Mouse (Mus musculus) neural tube, embryonic 15.5 days (tissue): ENCODE data around the gene Rai14. TPM values are rescaled to one million over a fixed set of nuclear protein-coding genes. Genes with fewer than 3 reads are reported as not detected.
A peak's percentile ranks its signal among the peaks of the same experiment; 100 is the strongest.

Source experiments
- ATAC-seq: fragments of 200-750 bp; cut with Nextera tagmentation; 2 replicates; pipeline ENCODE4 v1.8.0; 2017; ENCODE audit warnings: mild to moderate bottlenecking, moderate TSS enrichment, moderate library complexity; ENCODE audit not compliant: low FRiP score
- H3K27ac ChIP-seq: fragments of 300-500 bp; sonication (generic); replicated peaks from 2 replicates; pipeline ENCODE4 v1.5.1; 2015; ENCODE audit warnings: mild to moderate bottlenecking, inconsistent platforms
- H3K27me3 ChIP-seq: fragments of 300-500 bp; sonication (generic); replicated peaks from 2 replicates; pipeline ENCODE4 v1.6.1; 2015; ENCODE audit warnings: inconsistent platforms
- H3K36me3 ChIP-seq: fragments of 300-500 bp; sonication (generic); 2 replicates; pipeline ENCODE4 v1.6.1; 2015; ENCODE audit warnings: inconsistent platforms
- H3K4me1 ChIP-seq: fragments of 300-500 bp; sonication (generic); 2 replicates; pipeline ENCODE4 v1.6.1; 2015; ENCODE audit warnings: inconsistent platforms
- H3K4me2 ChIP-seq: fragments of 300-500 bp; sonication (generic); 2 replicates; pipeline ENCODE4 v1.6.1; 2015; ENCODE audit warnings: inconsistent platforms, mild to moderate bottlenecking, moderate library complexity
- H3K4me3 ChIP-seq: fragments of 300-500 bp; sonication (generic); replicated peaks from 2 replicates; pipeline ENCODE4 v1.5.1; 2015; ENCODE audit warnings: mild to moderate bottlenecking, inconsistent platforms
- H3K9ac ChIP-seq: fragments of 300-500 bp; sonication (generic); replicated peaks from 2 replicates; pipeline ENCODE4 v1.6.1; 2015; ENCODE audit warnings: mild to moderate bottlenecking, inconsistent platforms
- H3K9me3 ChIP-seq: fragments of 300-500 bp; sonication (generic); replicated peaks from 2 replicates; pipeline ENCODE4 v1.6.1; 2016; ENCODE audit warnings: inconsistent platforms
- WGBS: fragments of 180-500 bp; shearing (Covaris S2); methylation state at CpG from one replicate; pipeline ENCODE4 v1.1.7; 2015; ENCODE audit warnings: mixed read lengths; 5-methylcytosine and 5-hydroxymethylcytosine counted together
- polyA plus RNA-seq: library from polyadenylated mRNA; unstranded; fragments of >200 nt; fragmentation: Nextera tagmentation; extraction: Ambion mirVana; gene quantifications from 2 replicates; pipeline ENCODE4 v1.2.1, GENCODE M21; 2015

Rai14 gene
- polyA plus RNA-seq = 10.2 and 13.2 TPM in 2 replicates

GRCm38 (mm10) chr15:10714409-10715138, at the start of gene Rai14:
Rai14 (minus strand) TSS chr15:10714624.
- under 1% methylated on average over 58 of the region's 68 CpGs for WGBS
- H3K36me3 ChIP-seq = no peaks in the 10 kb centered on the region
- peak within 1 kb of the TSS; percentile 100 for H3K4me2 ChIP-seq
- ATAC-seq = peak; percentile 77
- H3K9me3 ChIP-seq = no peaks in the 10 kb centered on the region
- peak within 1 kb of the TSS; percentile 72 for H3K9ac ChIP-seq
- peak within 1 kb of the TSS; percentile 72 for H3K27ac ChIP-seq
- H3K27me3 ChIP-seq = no peaks in the 10 kb centered on the region
- H3K4me1 ChIP-seq = peaks cover 29% of the 10 kb centered on the region
- peak within 1 kb of the TSS; percentile 82 for H3K4me3 ChIP-seq

GRCm38 (mm10) chr15:10761441-10761840, 47.0 kb upstream of the Rai14 start:
- no peak overlapping the region for H3K4me3 ChIP-seq
- H3K9me3 ChIP-seq = no peaks in the 10 kb centered on the region
- no peak for ATAC-seq
- no peak overlapping the region for H3K9ac ChIP-seq
- no peaks in the 10 kb centered on the region for H3K36me3 ChIP-seq
- H3K27me3 ChIP-seq = no peaks in the 10 kb centered on the region
- H3K4me1 ChIP-seq = no peaks in the 10 kb centered on the region
- H3K27ac ChIP-seq = no peak overlapping the region
- 92% methylated on average over 6 of the region's 6 CpGs for WGBS
- no peak overlapping the region for H3K4me2 ChIP-seq

GRCm38 (mm10) chr15:10760006-10760405, 45.6 kb upstream of the Rai14 start:
- WGBS = 86% methylated on average over 12 of the region's 12 CpGs
- Histone ChIP-seq H3K9me3 (no peaks in the 10 kb centered on the region), H3K27ac (no peak overlapping the region), H3K36me3 (no peaks in the 10 kb centered on the region), H3K4me3 (no peak overlapping the region), H3K4me2 (no peak overlapping the region), H3K4me1 (no peaks in the 10 kb centered on the region), H3K9ac (no peak overlapping the region), H3K27me3 (no peaks in the 10 kb centered on the region)
- no peak for ATAC-seq

- no peak overlapping the region for H3K4me3 ChIP-seq
- H3K27me3 ChIP-seq = no peaks in the 10 kb centered on the region
- no peak overlapping the region for H3K27ac ChIP-seq
- no peaks in the 10 kb centered on the region for H3K9me3 ChIP-seq
- no peaks in the 10 kb centered on the region for H3K36me3 ChIP-seq
- ATAC-seq = no peak
- no peak overlapping the region for H3K4me2 ChIP-seq
- no peak overlapping the region for H3K9ac ChIP-seq
- H3K4me1 ChIP-seq = no peaks in the 10 kb centered on the region
- WGBS = 91% methylated on average over 4 of the region's 4 CpGs
These were observed 45.0 kb upstream of the Rai14 start for GRCm38 (mm10) chr15:10759440-10759839.

- H3K27me3 ChIP-seq = no peaks in the 10 kb centered on the region
- ATAC-seq = no peak
- no peak overlapping the region for H3K4me3 ChIP-seq
- H3K4me1 ChIP-seq = no peaks in the 10 kb centered on the region
- no peak overlapping the region for H3K27ac ChIP-seq
- H3K4me2 ChIP-seq = no peak overlapping the region
- H3K9me3 ChIP-seq = no peaks in the 10 kb centered on the region
- no peak overlapping the region for H3K9ac ChIP-seq
- H3K36me3 ChIP-seq = no peaks in the 10 kb centered on the region
These were observed 44.4 kb upstream of the Rai14 start for GRCm38 (mm10) chr15:10758808-10759207.

- H3K36me3 ChIP-seq = no peaks in the 10 kb centered on the region
These were observed 36.7 kb upstream of the Rai14 start for GRCm38 (mm10) chr15:10751141-10751540.

GRCm38 (mm10) chr15:10750339-10750738, 35.9 kb upstream of the Rai14 start:
- H3K4me1 ChIP-seq = peaks cover 16% of the 10 kb centered on the region
- H3K36me3 ChIP-seq = no peaks in the 10 kb centered on the region
- H3K9me3 ChIP-seq = no peaks in the 10 kb centered on the region
- no peaks in the 10 kb centered on the region for H3K27me3 ChIP-seq
- no peak overlapping the region for H3K9ac ChIP-seq
- 83% methylated on average over 2 of the region's 2 CpGs for WGBS
- no peak overlapping the region for H3K27ac ChIP-seq
- H3K4me3 ChIP-seq = no peak overlapping the region
- ATAC-seq = no peak
- no peak overlapping the region for H3K4me2 ChIP-seq

More at GRCm38 (mm10) chr15:10751141-10751540, 36.7 kb upstream of the Rai14 start:
- no peaks in the 10 kb centered on the region for H3K27me3 ChIP-seq
- WGBS = 88% methylated on average over 2 of the region's 2 CpGs
- no peak overlapping the region for H3K4me2 ChIP-seq
- H3K27ac ChIP-seq = no peak overlapping the region
- H3K4me3 ChIP-seq = no peak overlapping the region
- H3K9ac ChIP-seq = no peak overlapping the region
- no peak for ATAC-seq
- H3K9me3 ChIP-seq = no peaks in the 10 kb centered on the region
- H3K4me1 ChIP-seq = peaks cover 13% of the 10 kb centered on the region

- 28% methylated on average over 4 of the region's 4 CpGs for WGBS
- no peaks in the 10 kb centered on the region for H3K9me3 ChIP-seq
- H3K36me3 ChIP-seq = no peaks in the 10 kb centered on the region
- no peak for ATAC-seq
- no peak overlapping the region for H3K9ac ChIP-seq
- H3K4me2 ChIP-seq = no peak overlapping the region
- H3K4me1 ChIP-seq = peaks cover 16% of the 10 kb centered on the region
- no peak overlapping the region for H3K27ac ChIP-seq
- H3K27me3 ChIP-seq = no peaks in the 10 kb centered on the region
- H3K4me3 ChIP-seq = no peak overlapping the region
These were observed 35.3 kb upstream of the Rai14 start for GRCm38 (mm10) chr15:10749678-10750077.

GRCm38 (mm10) chr15:10747638-10748037, 33.2 kb upstream of the Rai14 start:
- no peak overlapping the region for H3K4me3 ChIP-seq
- no peaks in the 10 kb centered on the region for H3K36me3 ChIP-seq
- H3K4me1 ChIP-seq = peaks cover 16% of the 10 kb centered on the region
- 38% methylated on average over 8 of the region's 8 CpGs for WGBS
- H3K9ac ChIP-seq = no peak overlapping the region
- H3K27ac ChIP-seq = no peak overlapping the region
- no peak overlapping the region for H3K4me2 ChIP-seq
- H3K9me3 ChIP-seq = no peaks in the 10 kb centered on the region
- H3K27me3 ChIP-seq = no peaks in the 10 kb centered on the region
- ATAC-seq = peak; percentile 60; the same call in 1 of the 2 replicates

GRCm38 (mm10) chr15:10747226-10747625, 32.8 kb upstream of the Rai14 start:
- Histone ChIP-seq H3K27ac (no peak overlapping the region), H3K27me3 (no peaks in the 10 kb centered on the region), H3K4me3 (no peak overlapping the region), H3K9me3 (no peaks in the 10 kb centered on the region), H3K9ac (no peak overlapping the region), H3K4me2 (peak overlapping the region; percentile 5; the same call in 1 of the 2 replicates), H3K4me1 (peaks cover 16% of the 10 kb centered on the region), H3K36me3 (no peaks in the 10 kb centered on the region)
- 8% methylated on average over 4 of the region's 4 CpGs for WGBS
- ATAC-seq = peak; percentile 33; the same call in 1 of the 2 replicates

GRCm38 (mm10) chr15:10746303-10747051, 32.1 kb upstream of the Rai14 start:
- Histone ChIP-seq H3K27me3 (no peaks in the 10 kb centered on the region), H3K4me1 (peaks cover 16% of the 10 kb centered on the region), H3K4me2 (no peak overlapping the region), H3K9ac (no peak overlapping the region), H3K4me3 (no peak overlapping the region), H3K36me3 (no peaks in the 10 kb centered on the region), H3K9me3 (no peaks in the 10 kb centered on the region), H3K27ac (no peak overlapping the region)
- ATAC-seq = no peak; the same call in 1 of the 2 replicates
- WGBS = 42% methylated on average over 4 of the region's 4 CpGs

GRCm38 (mm10) chr15:10742441-10742840, 28.0 kb upstream of the Rai14 start:
- no peaks in the 10 kb centered on the region for H3K36me3 ChIP-seq
- no peak overlapping the region for H3K4me2 ChIP-seq
- H3K9ac ChIP-seq = no peak overlapping the region
- no peaks in the 10 kb centered on the region for H3K27me3 ChIP-seq
- no peak for ATAC-seq
- whole genome bisulfite sequencing = 70% methylated on average over 6 of the region's 6 CpGs
- peaks cover 15% of the 10 kb centered on the region for H3K4me1 ChIP-seq
- no peak overlapping the region for H3K4me3 ChIP-seq
- no peaks in the 10 kb centered on the region for H3K9me3 ChIP-seq
- no peak overlapping the region for H3K27ac ChIP-seq
